Mouse (Mus musculus) stomach, embryonic 16.5 days (tissue): ENCODE measurements around the gene Veph1. TPM values are rescaled to one million over a fixed set of nuclear protein-coding genes. Genes with fewer than 3 reads are reported as not detected.

ENCODE experiments used
- ATAC-seq: fragments of 200-750 bp; cut with Nextera tagmentation; 2 replicates; pipeline ENCODE4 v1.8.0; 2017; ENCODE audit warnings: moderate number of reproducible peaks, moderate TSS enrichment; ENCODE audit not compliant: insufficient read depth, low FRiP score
- H3K27ac ChIP-seq: fragments of 300-500 bp; sonication (generic); 2 replicates; pipeline ENCODE4 v1.5.1; 2014; ENCODE audit warnings: low read length
- H3K27me3 ChIP-seq: fragments of 300-500 bp; sonication (generic); 2 replicates; pipeline ENCODE4 v1.6.1; 2014; ENCODE audit warnings: low read length, control low read depth, mixed read lengths; ENCODE audit not compliant: control insufficient read depth, insufficient read depth
- H3K36me3 ChIP-seq: fragments of 300-500 bp; sonication (generic); 2 replicates; pipeline ENCODE4 v1.6.1; 2014; ENCODE audit warnings: low read length; ENCODE audit not compliant: control insufficient read depth, insufficient read depth
- H3K4me1 ChIP-seq: fragments of 300-500 bp; sonication (generic); 2 replicates; pipeline ENCODE4 v1.6.1; 2014; ENCODE audit warnings: low read length, control low read depth, mixed read lengths; ENCODE audit not compliant: control insufficient read depth, insufficient read depth
- H3K4me2 ChIP-seq: fragments of 300-500 bp; sonication (generic); 2 replicates; pipeline ENCODE4 v1.6.1; 2014; ENCODE audit warnings: low read depth, low read length, mixed read lengths
- H3K4me3 ChIP-seq: fragments of 300-500 bp; sonication (generic); replicated peaks from 2 replicates; pipeline ENCODE4 v1.5.1; 2014; ENCODE audit warnings: mild to moderate bottlenecking, low read length
- H3K9ac ChIP-seq: fragments of 300-500 bp; sonication (generic); 2 replicates; pipeline ENCODE4 v1.6.1; 2014; ENCODE audit warnings: low read length
- H3K9me3 ChIP-seq: fragments of 300-500 bp; sonication (generic); replicated peaks from 2 replicates; pipeline ENCODE4 v1.6.1; 2016; ENCODE audit warnings: low read length, control low read depth; ENCODE audit not compliant: control insufficient read depth
- WGBS: fragments of 180-500 bp; shearing (Covaris S2); extraction: QIAGEN DNeasy Blood & Tissue Kit; methylation state at CpG from one replicate; pipeline ENCODE4 v1.1.7; 2014; 5-methylcytosine and 5-hydroxymethylcytosine counted together
- polyA plus RNA-seq: library from polyadenylated mRNA; unstranded; fragments of >200 nt; fragmentation: Nextera tagmentation; extraction: Ambion mirVana; gene quantifications from 2 replicates; pipeline ENCODE4 v1.2.1, GENCODE M21; 2015

Gene Veph1
- polyA plus RNA-seq, 1 experiment from 2014 or later = 0.05 TPM

- WGBS = 63% methylated on average over 2 of the region's 2 CpGs
- no peak overlapping the region for H3K4me2 ChIP-seq
- no peaks in the 10 kb centered on the region for H3K36me3 ChIP-seq
- H3K9ac ChIP-seq = no peak overlapping the region
- H3K27ac ChIP-seq = no peak overlapping the region
- no peaks in the 10 kb centered on the region for H3K27me3 ChIP-seq
- ATAC-seq = no peak
- H3K4me1 ChIP-seq = no peaks in the 10 kb centered on the region
- no peak overlapping the region for H3K4me3 ChIP-seq
- no peaks in the 10 kb centered on the region for H3K9me3 ChIP-seq
These were observed 204.9 kb downstream of the Veph1 start for GRCm38 (mm10) chr3:66091746-66092145.

- Histone ChIP-seq H3K27ac (no peak overlapping the region), H3K36me3 (no peaks in the 10 kb centered on the region), H3K4me2 (no peak overlapping the region), H3K4me3 (no peak overlapping the region), H3K9ac (no peak overlapping the region), H3K9me3 (no peaks in the 10 kb centered on the region), H3K4me1 (no peaks in the 10 kb centered on the region), H3K27me3 (no peaks in the 10 kb centered on the region)
- 78% methylated on average over 7 of the region's 7 CpGs for WGBS
- ATAC-seq = no peak
These were observed 209.0 kb downstream of the Veph1 start for GRCm38 (mm10) chr3:66087608-66088007.

GRCm38 (mm10) chr3:66083856-66084255 lies 212.8 kb downstream of the Veph1 start:
- H3K36me3 ChIP-seq = no peaks in the 10 kb centered on the region
- 91% methylated on average over 3 of the region's 3 CpGs for WGBS
- H3K9ac ChIP-seq = no peak overlapping the region
- no peak for ATAC-seq
- H3K4me3 ChIP-seq = no peak overlapping the region
- no peak overlapping the region for H3K4me2 ChIP-seq
- H3K27me3 ChIP-seq = no peaks in the 10 kb centered on the region
- H3K4me1 ChIP-seq = no peaks in the 10 kb centered on the region
- H3K9me3 ChIP-seq = no peaks in the 10 kb centered on the region
- H3K27ac ChIP-seq = no peak overlapping the region

- WGBS = 55% methylated on average over 5 of the region's 5 CpGs
- Histone ChIP-seq H3K4me3 (no peak overlapping the region), H3K36me3 (no peaks in the 10 kb centered on the region), H3K27me3 (no peaks in the 10 kb centered on the region), H3K27ac (no peak overlapping the region), H3K9me3 (no peaks in the 10 kb centered on the region), H3K9ac (no peak overlapping the region), H3K4me1 (no peaks in the 10 kb centered on the region), H3K4me2 (no peak overlapping the region)
- ATAC-seq = no peak
These were observed 213.2 kb downstream of the Veph1 start for GRCm38 (mm10) chr3:66083407-66083806.

GRCm38 (mm10) chr3:66082975-66083374 lies 213.7 kb downstream of the Veph1 start:
- 81% methylated on average over 4 of the region's 4 CpGs for WGBS
- H3K27ac ChIP-seq = no peak overlapping the region

GRCm38 (mm10) chr3:66081363-66081736 lies 215.3 kb downstream of the Veph1 start:
- no peaks in the 10 kb centered on the region for H3K9me3 ChIP-seq
- H3K27me3 ChIP-seq = no peaks in the 10 kb centered on the region
- no peak overlapping the region for H3K27ac ChIP-seq
- 47% methylated on average over 3 of the region's 3 CpGs for WGBS
- no peaks in the 10 kb centered on the region for H3K36me3 ChIP-seq
- ATAC-seq = no peak
- H3K4me3 ChIP-seq = no peak overlapping the region
- H3K4me2 ChIP-seq = no peak overlapping the region
- no peaks in the 10 kb centered on the region for H3K4me1 ChIP-seq
- H3K9ac ChIP-seq = no peak overlapping the region

More at GRCm38 (mm10) chr3:66082975-66083374, 213.7 kb downstream of the Veph1 start:
- Histone ChIP-seq H3K4me2 (no peak overlapping the region), H3K27me3 (no peaks in the 10 kb centered on the region), H3K9ac (no peak overlapping the region), H3K4me3 (no peak overlapping the region), H3K4me1 (no peaks in the 10 kb centered on the region), H3K9me3 (no peaks in the 10 kb centered on the region), H3K36me3 (no peaks in the 10 kb centered on the region)
- no peak for ATAC-seq

- no peak overlapping the region for H3K9ac ChIP-seq
- WGBS = 57% methylated on average over 4 of the region's 4 CpGs
- H3K36me3 ChIP-seq = no peaks in the 10 kb centered on the region
- no peaks in the 10 kb centered on the region for H3K9me3 ChIP-seq
- no peak for ATAC-seq
- no peak overlapping the region for H3K4me3 ChIP-seq
- no peak overlapping the region for H3K4me2 ChIP-seq
- no peaks in the 10 kb centered on the region for H3K27me3 ChIP-seq
- no peak overlapping the region for H3K27ac ChIP-seq
- no peaks in the 10 kb centered on the region for H3K4me1 ChIP-seq
These were observed 215.8 kb downstream of the Veph1 start for GRCm38 (mm10) chr3:66080631-66081362.

- no peak overlapping the region for H3K4me3 ChIP-seq
- WGBS = 79% methylated on average over 4 of the region's 4 CpGs
- H3K27me3 ChIP-seq = no peaks in the 10 kb centered on the region
These were observed 216.8 kb downstream of the Veph1 start for GRCm38 (mm10) chr3:66079886-66080285.

GRCm38 (mm10) chr3:66078898-66079537 lies 217.6 kb downstream of the Veph1 start:
- no peak for ATAC-seq
- Histone ChIP-seq H3K4me1 (no peaks in the 10 kb centered on the region), H3K9me3 (no peaks in the 10 kb centered on the region), H3K36me3 (no peaks in the 10 kb centered on the region), H3K4me3 (no peak overlapping the region), H3K4me2 (no peak overlapping the region), H3K27me3 (no peaks in the 10 kb centered on the region), H3K9ac (no peak overlapping the region), H3K27ac (no peak overlapping the region)
- 35% methylated on average over 6 of the region's 6 CpGs for WGBS

More at GRCm38 (mm10) chr3:66079886-66080285, 216.8 kb downstream of the Veph1 start:
- Histone ChIP-seq H3K9ac (no peak overlapping the region), H3K4me2 (no peak overlapping the region), H3K4me1 (no peaks in the 10 kb centered on the region), H3K27ac (no peak overlapping the region), H3K9me3 (no peaks in the 10 kb centered on the region), H3K36me3 (no peaks in the 10 kb centered on the region)
- ATAC-seq = no peak
